Mouse (Mus musculus): ENCODE data around the gene Orm1. TPM values are rescaled to one million over a fixed set of nuclear protein-coding genes. Genes with fewer than 3 reads are reported as not detected.

The Orm1 gene
- polyA plus RNA-seq, 1 experiment, result not detected

GRCm38 (mm10) chr4:63389121-63389886 is 44.9 kb downstream of the Orm1 start:
- no peak for TF ChIP-seq POLR2AphosphoS2 (IDR thresholded peaks at IDR 0.05; ENCODE audit: insufficient read length, low read depth)
- TF ChIP-seq CEBPB (IDR thresholded peaks at IDR 0.05; ENCODE audit: insufficient read depth, poor library complexity, severe bottlenecking), result no peak
- no peak for TF ChIP-seq USF1 (IDR thresholded peaks at IDR 0.05; ENCODE audit: low read depth)
- no peak for TF ChIP-seq REST (IDR thresholded peaks at IDR 0.05; ENCODE audit: insufficient read depth, insufficient read length)
- TF ChIP-seq MYOG (IDR thresholded peaks at IDR 0.05; ENCODE audit: control insufficient read depth in 1 of 3, insufficient read depth in 1 of 3, insufficient read length in 2 of 3, low read depth in 2 of 3), result no peak
- no peak for TF ChIP-seq POLR2A (IDR thresholded peaks at IDR 0.05; ENCODE audit: insufficient read length, low read depth)
- TF ChIP-seq MAX (IDR thresholded peaks at IDR 0.05; ENCODE audit: low read depth), result no peak
- TF ChIP-seq TCF3 (IDR thresholded peaks at IDR 0.05; ENCODE audit: insufficient read length, low read depth), result no peak
- no peak for TF ChIP-seq MYOD1 (IDR thresholded peaks at IDR 0.05; ENCODE audit: control insufficient read depth in 1 of 3, insufficient read length in 2 of 3, low read depth in 2 of 3)
- no peak for TF ChIP-seq SRF (IDR thresholded peaks at IDR 0.05; ENCODE audit: control insufficient read depth, insufficient read length, low read depth)
- no peak for TF ChIP-seq E2F4 (IDR thresholded peaks at IDR 0.05; ENCODE audit: insufficient read depth)
- no peak for TF ChIP-seq TCF12 (IDR thresholded peaks at IDR 0.05; ENCODE audit: insufficient read depth, poor library complexity, severe bottlenecking)

GRCm38 (mm10) chr4:63389887-63390528 is 45.6 kb downstream of the Orm1 start:
- Histone ChIP-seq H3K36me3 (ENCODE audit: control insufficient read depth, insufficient read depth) (peaks cover 12% of the 10 kb centered on the region), H3K27me3 (ENCODE audit: control insufficient read depth, insufficient read depth, insufficient read length) (no peaks in the 10 kb centered on the region)
- TF ChIP-seq POLR2A (IDR thresholded peaks at IDR 0.05; ENCODE audit: insufficient read length, low read depth), result no peak
- TF ChIP-seq CEBPB (IDR thresholded peaks at IDR 0.05; ENCODE audit: insufficient read depth, poor library complexity, severe bottlenecking), result no peak
- TF ChIP-seq MYOG (IDR thresholded peaks at IDR 0.05; ENCODE audit: control insufficient read depth in 1 of 3, insufficient read depth in 1 of 3, insufficient read length in 2 of 3, low read depth in 2 of 3), result no peak
- no peak for TF ChIP-seq REST (IDR thresholded peaks at IDR 0.05; ENCODE audit: insufficient read depth, insufficient read length)
- no peak for TF ChIP-seq MAX (IDR thresholded peaks at IDR 0.05; ENCODE audit: low read depth)
- no peak for TF ChIP-seq SRF (IDR thresholded peaks at IDR 0.05; ENCODE audit: control insufficient read depth, insufficient read length, low read depth)

More at GRCm38 (mm10) chr4:63389121-63389886, 44.9 kb downstream of the Orm1 start:
- Histone ChIP-seq H3K4me2 (ENCODE audit: low read depth) (no peak overlapping the region), H3K27me3 (ENCODE audit: control insufficient read depth, insufficient read depth, insufficient read length) (no peaks in the 10 kb centered on the region), H3K36me3 (ENCODE audit: control insufficient read depth, insufficient read depth) (peaks cover 13% of the 10 kb centered on the region), H3ac (ENCODE audit: control insufficient read depth, insufficient read length) (no peak overlapping the region), H3K4me3 (no peak overlapping the region), H3K79me2 (ENCODE audit: control insufficient read depth, insufficient read depth) (no peaks in the 10 kb centered on the region)

GRCm38 (mm10) chr4:63391322-63391721 is 47.0 kb downstream of the Orm1 start:
- Histone ChIP-seq H3K27me3 (ENCODE audit: control insufficient read depth, insufficient read depth, insufficient read length) (no peaks in the 10 kb centered on the region), H3K4me3 (no peak overlapping the region), H3K79me2 (ENCODE audit: control insufficient read depth, insufficient read depth) (no peaks in the 10 kb centered on the region), H3K36me3 (ENCODE audit: control insufficient read depth, insufficient read depth) (peaks cover 18% of the 10 kb centered on the region), H3K4me2 (ENCODE audit: low read depth) (no peak overlapping the region), H3ac (ENCODE audit: control insufficient read depth, insufficient read length) (no peak overlapping the region)
- TF ChIP-seq MYOG (IDR thresholded peaks at IDR 0.05; ENCODE audit: control insufficient read depth in 1 of 3, insufficient read depth in 1 of 3, insufficient read length in 2 of 3, low read depth in 2 of 3) (no peak), MAX (IDR thresholded peaks at IDR 0.05; ENCODE audit: low read depth) (no peak), SRF (IDR thresholded peaks at IDR 0.05; ENCODE audit: control insufficient read depth, insufficient read length, low read depth) (no peak), TCF3 (IDR thresholded peaks at IDR 0.05; ENCODE audit: insufficient read length, low read depth) (no peak), POLR2A (IDR thresholded peaks at IDR 0.05; ENCODE audit: insufficient read length, low read depth) (no peak), POLR2AphosphoS2 (IDR thresholded peaks at IDR 0.05; ENCODE audit: insufficient read length, low read depth) (no peak), CEBPB (IDR thresholded peaks at IDR 0.05; ENCODE audit: insufficient read depth, poor library complexity, severe bottlenecking) (no peak), E2F4 (IDR thresholded peaks at IDR 0.05; ENCODE audit: insufficient read depth) (no peak), MYOD1 (IDR thresholded peaks at IDR 0.05; ENCODE audit: control insufficient read depth in 1 of 3, insufficient read length in 2 of 3, low read depth in 2 of 3) (no peak), REST (IDR thresholded peaks at IDR 0.05; ENCODE audit: insufficient read depth, insufficient read length) (no peak), USF1 (IDR thresholded peaks at IDR 0.05; ENCODE audit: low read depth) (no peak)

More at GRCm38 (mm10) chr4:63389887-63390528, 45.6 kb downstream of the Orm1 start:
- Histone ChIP-seq H3K4me3 (no peak overlapping the region), H3K4me2 (ENCODE audit: low read depth) (no peak overlapping the region), H3ac (ENCODE audit: control insufficient read depth, insufficient read length) (no peak overlapping the region), H3K79me2 (ENCODE audit: control insufficient read depth, insufficient read depth) (no peaks in the 10 kb centered on the region)

Other genes starting within 250 kb of the Orm1 start
- gene Ambp, start 189.8 kb upstream of the Orm1 start, polyA plus RNA-seq (2012; fragmentation: generic; extraction: Trizol), result not detected
- gene Kif12, start 172.4 kb upstream of the Orm1 start, polyA plus RNA-seq (2012; fragmentation: generic; extraction: Trizol), result not detected
- gene Col27a1, start 130.6 kb upstream of the Orm1 start, polyA plus RNA-seq (2012; fragmentation: generic; extraction: Trizol), result 0.13 TPM
- gene Orm3, start 11.6 kb downstream of the Orm1 start, polyA plus RNA-seq (2012; fragmentation: generic; extraction: Trizol), result 0.07 TPM
- not detected for gene Orm2, start 17.9 kb downstream of the Orm1 start, polyA plus RNA-seq (2012; fragmentation: generic; extraction: Trizol)
- gene Akna, start 58.8 kb downstream of the Orm1 start, polyA plus RNA-seq (2012; fragmentation: generic; extraction: Trizol), result 5.6 TPM
- 18.8 TPM for gene Whrn, start 151.4 kb downstream of the Orm1 start, polyA plus RNA-seq (2012; fragmentation: generic; extraction: Trizol)
- 447 TPM for gene Atp6v1g1, start 200.2 kb downstream of the Orm1 start, polyA plus RNA-seq (2012; fragmentation: generic; extraction: Trizol)
- gene Tmem268, start 214.2 kb downstream of the Orm1 start, polyA plus RNA-seq (2012; fragmentation: generic; extraction: Trizol), result 19.5 TPM

Measured in myocyte (in vitro differentiated cells).